Mouse (Mus musculus) neural tube, embryonic 11.5 days (tissue): ENCODE results near the gene Pdlim3. TPM values are rescaled to one million over a fixed set of nuclear protein-coding genes. Genes with fewer than 3 reads are reported as not detected.

Experiments used
- ATAC-seq: fragments of 200-750 bp; cut with Nextera tagmentation; 2 replicates; pipeline ENCODE4 v1.8.0; 2017; ENCODE audit warnings: moderate number of reproducible peaks, mild to moderate bottlenecking, moderate TSS enrichment, moderate library complexity; ENCODE audit not compliant: insufficient read depth, low FRiP score, low TSS enrichment
- DNase-seq: peaks from one replicate; pipeline ENCODE4 v3.0.0-alpha.2; 2015; ENCODE audit warnings: low spot score
- H3K27ac ChIP-seq: fragments of 300-500 bp; sonication (generic); 2 replicates; pipeline ENCODE4 v1.5.1; 2014; ENCODE audit warnings: low read depth, mild to moderate bottlenecking, low read length
- H3K27me3 ChIP-seq: fragments of 300-500 bp; sonication (generic); 2 replicates; pipeline ENCODE4 v1.6.1; 2014; ENCODE audit warnings: mild to moderate bottlenecking, low read length, mixed read lengths; ENCODE audit not compliant: control insufficient read depth, insufficient read depth
- H3K36me3 ChIP-seq: fragments of 300-500 bp; sonication (generic); 2 replicates; pipeline ENCODE4 v1.6.1; 2014; ENCODE audit warnings: mild to moderate bottlenecking, low read length, moderate library complexity, mixed read lengths; ENCODE audit not compliant: control insufficient read depth, insufficient read depth
- H3K4me1 ChIP-seq: fragments of 300-500 bp; sonication (generic); 2 replicates; pipeline ENCODE4 v1.6.1; 2014; ENCODE audit warnings: low read length, mixed read lengths; ENCODE audit not compliant: control insufficient read depth, insufficient read depth
- H3K4me2 ChIP-seq: fragments of 300-500 bp; sonication (generic); 2 replicates; pipeline ENCODE4 v1.6.1; 2014; ENCODE audit warnings: low read depth, mild to moderate bottlenecking, moderate library complexity
- H3K4me3 ChIP-seq: fragments of 300-500 bp; sonication (generic); 2 replicates; pipeline ENCODE4 v1.5.1; 2014; ENCODE audit warnings: low read depth, low read length
- H3K9ac ChIP-seq: fragments of 300-500 bp; sonication (generic); 2 replicates; pipeline ENCODE4 v1.6.1; 2014; ENCODE audit warnings: mild to moderate bottlenecking, low read length
- H3K9me3 ChIP-seq: fragments of 300-500 bp; sonication (generic); 2 replicates; pipeline ENCODE4 v1.6.1; 2016; ENCODE audit warnings: low read length; ENCODE audit not compliant: control insufficient read depth
- WGBS: fragments of 180-500 bp; shearing (Covaris S2); extraction: QIAGEN DNeasy Blood & Tissue Kit; methylation state at CpG from one replicate; pipeline ENCODE4 v1.1.7; 2014; 5-methylcytosine and 5-hydroxymethylcytosine counted together
- polyA plus RNA-seq: library from polyadenylated mRNA; unstranded; fragments of >200 nt; fragmentation: Nextera tagmentation; extraction: Ambion mirVana; gene quantifications from 2 replicates; pipeline ENCODE4 v1.2.1, GENCODE M21; 2014

Gene Pdlim3
- polyA plus RNA-seq, 1 experiment from 2014 or later, result 11.3 TPM

GRCm38 (mm10) chr8:45885775-45886174, 514 bp downstream of the Pdlim3 start:
- WGBS, result 34% methylated on average over 2 of the region's 2 CpGs
- ATAC-seq, result peak; percentile 69; the same call in 1 of the 2 replicates

DNA sequence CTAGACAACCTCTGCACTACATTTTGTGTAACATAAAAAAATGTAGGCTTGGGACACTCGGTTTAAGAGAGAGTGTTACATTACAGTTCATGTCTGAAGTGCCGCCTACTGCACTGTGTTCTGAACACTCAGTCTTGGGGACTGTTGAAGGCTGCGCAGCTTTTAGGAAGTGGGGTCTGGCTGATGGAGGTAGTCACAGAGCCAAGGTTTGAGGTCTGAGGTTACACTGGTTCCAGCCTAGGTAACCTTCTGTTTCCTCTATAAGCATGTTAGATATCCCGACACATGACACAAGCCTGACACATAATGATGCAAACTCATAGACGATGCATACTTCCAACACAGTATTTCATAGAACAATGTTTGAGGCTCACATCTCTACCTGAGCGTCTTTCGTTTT, 4.5 kb downstream of the Pdlim3 start:
- no peak for ATAC-seq
- H3K4me3 ChIP-seq, result no peak overlapping the region
- WGBS, result 90% methylated on average over 7 of the region's 7 CpGs
- H3K36me3 ChIP-seq, result no peaks in the 10 kb centered on the region
- no peak for DNase-seq
- no peak overlapping the region for H3K27ac ChIP-seq
- no peak overlapping the region for H3K4me2 ChIP-seq
- H3K4me1 ChIP-seq, result 0 out of 2 replicates have a peak, but pooled peaks cover 4% of the 10 kb centered on the region
- no peak overlapping the region for H3K9ac ChIP-seq
- H3K9me3 ChIP-seq, result no peaks in the 10 kb centered on the region
- H3K27me3 ChIP-seq, result no peaks in the 10 kb centered on the region

More at GRCm38 (mm10) chr8:45885775-45886174, 514 bp downstream of the Pdlim3 start:
- Histone ChIP-seq H3K9ac (peak overlapping the region; percentile 15; the same call in 1 of the 2 replicates), H3K9me3 (no peaks in the 10 kb centered on the region), H3K4me3 (peak overlapping the region; percentile 36), H3K4me2 (peak overlapping the region; percentile 73), H3K27me3 (peaks cover 2% of the 10 kb centered on the region; the same call in 1 of the 2 replicates), H3K27ac (no peak overlapping the region), H3K36me3 (no peaks in the 10 kb centered on the region), H3K4me1 (0 out of 2 replicates have a peak, but pooled peaks cover 4% of the 10 kb centered on the region)
- DNase-seq, result no peak

- no peak for DNase-seq
- WGBS, result 88% methylated on average over 3 of the region's 3 CpGs
- Histone ChIP-seq H3K27me3 (no peaks in the 10 kb centered on the region), H3K9me3 (no peaks in the 10 kb centered on the region), H3K4me2 (no peak overlapping the region), H3K36me3 (no peaks in the 10 kb centered on the region), H3K4me1 (no peaks in the 10 kb centered on the region), H3K4me3 (no peak overlapping the region), H3K27ac (no peak overlapping the region), H3K9ac (no peak overlapping the region)
- ATAC-seq, result no peak
Observed at GRCm38 (mm10) chr8:45896590-45896989, 11.3 kb downstream of the Pdlim3 start.

- H3K36me3 ChIP-seq, result no peaks in the 10 kb centered on the region
- no peak overlapping the region for H3K27ac ChIP-seq
- DNase-seq, result no peak
Observed at GRCm38 (mm10) chr8:45899783-45900182, 14.5 kb downstream of the Pdlim3 start.

DNA sequence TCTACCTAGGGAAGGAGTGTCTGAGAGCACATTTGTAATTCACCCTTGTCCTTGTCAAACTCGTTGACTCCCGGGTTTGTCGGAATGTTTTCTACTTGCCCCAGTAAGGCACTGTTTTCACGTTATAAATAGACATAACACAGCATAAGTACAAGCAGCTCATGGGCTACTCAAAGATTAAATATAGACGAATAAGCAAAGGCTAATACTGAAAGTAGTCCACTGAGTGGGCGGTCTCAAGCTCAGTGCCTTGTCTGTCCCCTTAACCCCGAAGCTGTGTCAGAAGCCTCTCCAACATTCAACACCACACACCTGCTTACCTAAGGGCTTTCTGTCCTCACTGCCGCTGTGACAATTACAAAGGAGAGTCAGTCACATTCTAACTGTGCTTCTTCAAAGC, 16.4 kb downstream of the Pdlim3 start:
- H3K27me3 ChIP-seq, result no peaks in the 10 kb centered on the region
- H3K36me3 ChIP-seq, result no peaks in the 10 kb centered on the region
- DNase-seq (no peak), ATAC-seq (no peak)
- H3K9ac ChIP-seq, result no peak overlapping the region
- no peaks in the 10 kb centered on the region for H3K4me1 ChIP-seq
- H3K4me3 ChIP-seq, result no peak overlapping the region
- 87% methylated on average over 8 of the region's 8 CpGs for WGBS
- H3K27ac ChIP-seq, result no peak overlapping the region
- no peak overlapping the region for H3K4me2 ChIP-seq
- no peaks in the 10 kb centered on the region for H3K9me3 ChIP-seq

More at GRCm38 (mm10) chr8:45899783-45900182, 14.5 kb downstream of the Pdlim3 start:
- H3K27me3 ChIP-seq, result no peaks in the 10 kb centered on the region
- H3K4me3 ChIP-seq, result no peak overlapping the region
- no peak overlapping the region for H3K4me2 ChIP-seq
- H3K4me1 ChIP-seq, result no peaks in the 10 kb centered on the region
- no peak for ATAC-seq
- H3K9me3 ChIP-seq, result no peaks in the 10 kb centered on the region
- 71% methylated on average over 3 of the region's 3 CpGs for WGBS
- H3K9ac ChIP-seq, result no peak overlapping the region

- Histone ChIP-seq H3K9me3 (no peaks in the 10 kb centered on the region), H3K36me3 (no peaks in the 10 kb centered on the region), H3K9ac (no peak overlapping the region), H3K4me2 (no peak overlapping the region), H3K4me3 (no peak overlapping the region), H3K27ac (no peak overlapping the region), H3K4me1 (no peaks in the 10 kb centered on the region), H3K27me3 (no peaks in the 10 kb centered on the region)
- ATAC-seq, result no peak
- no peak for DNase-seq
- WGBS, result 50% methylated on average over 3 of the region's 3 CpGs
Observed at GRCm38 (mm10) chr8:45903659-45904058, 18.4 kb downstream of the Pdlim3 start.

- H3K27ac ChIP-seq, result no peak overlapping the region
- H3K4me3 ChIP-seq, result no peak overlapping the region
- no peak for DNase-seq
- H3K9me3 ChIP-seq, result no peaks in the 10 kb centered on the region
- no peak overlapping the region for H3K4me2 ChIP-seq
- no peaks in the 10 kb centered on the region for H3K36me3 ChIP-seq
- no peak overlapping the region for H3K9ac ChIP-seq
- no peak for ATAC-seq
- no peaks in the 10 kb centered on the region for H3K4me1 ChIP-seq
- H3K27me3 ChIP-seq, result no peaks in the 10 kb centered on the region
- 82% methylated on average over 7 of the region's 7 CpGs for WGBS
Observed at GRCm38 (mm10) chr8:45905591-45906250, 20.5 kb downstream of the Pdlim3 start.

- Histone ChIP-seq H3K9me3 (no peaks in the 10 kb centered on the region), H3K4me1 (no peaks in the 10 kb centered on the region), H3K27me3 (no peaks in the 10 kb centered on the region), H3K4me2 (no peak overlapping the region), H3K9ac (no peak overlapping the region), H3K36me3 (no peaks in the 10 kb centered on the region), H3K27ac (no peak overlapping the region), H3K4me3 (no peak overlapping the region)
- 89% methylated on average over 4 of the region's 4 CpGs for WGBS
- ATAC-seq, result no peak
- DNase-seq, result no peak
Observed at GRCm38 (mm10) chr8:45906251-45906619, 21.0 kb downstream of the Pdlim3 start.

- Histone ChIP-seq H3K4me2 (no peak overlapping the region), H3K27ac (no peak overlapping the region), H3K36me3 (no peaks in the 10 kb centered on the region), H3K9ac (no peak overlapping the region), H3K4me3 (no peak overlapping the region), H3K4me1 (no peaks in the 10 kb centered on the region), H3K9me3 (no peaks in the 10 kb centered on the region), H3K27me3 (no peaks in the 10 kb centered on the region)
- no peak for DNase-seq
- no peak for ATAC-seq
- WGBS, result 90% methylated on average over 11 of the region's 11 CpGs
Observed at GRCm38 (mm10) chr8:45913707-45914106, 28.4 kb downstream of the Pdlim3 start.
